Mouse (Mus musculus): Measurements from ENCODE around the gene Hist2h2ac. TPM values are rescaled to one million over a fixed set of nuclear protein-coding genes. Genes with fewer than 3 reads are reported as not detected.
"Not testable (repeated sequence)": the region's sequence is repeated elsewhere in the genome, so short reads cannot be mapped to it uniquely, and the experiment has no call there.

Gene Hist2h2ac
- polyA plus RNA-seq, 1 experiment from 2014 or later = 0.99 TPM

- H3K36me3 ChIP-seq (ENCODE audit: control insufficient read depth, insufficient read depth, low read length) = not testable (repeated sequence)
- WGBS = under 1% methylated on average over 31 of the region's 47 CpGs
Observed at GRCm38 (mm10) chr3:96220131-96220764, 432 bp downstream of the Hist2h2ac start.

GRCm38 (mm10) chr3:96219661-96220130, 984 bp downstream of the Hist2h2ac start, which contains the start of the genes Bola1 and Hist2h2ab:
Bola1 (minus strand) TSS chr3:96219709.
Hist2h2ab (plus strand) TSS chr3:96219865.
- under 1% methylated on average over 37 of the region's 37 CpGs for WGBS

More at GRCm38 (mm10) chr3:96220131-96220764, 432 bp downstream of the Hist2h2ac start:
- Histone ChIP-seq H3K27ac (ENCODE audit: low read length) (peak overlapping the region; percentile 98), H3K4me1 (ENCODE audit: control insufficient read depth, insufficient read depth, low read length) (peaks cover 25% of the 10 kb centered on the region), H3K9ac (ENCODE audit: low read depth, low read length) (peak overlapping the region; percentile 78), H3K4me3 (ENCODE audit: low read depth, low read length) (peak overlapping the region; percentile 67), H3K4me2 (ENCODE audit: low read length) (peak overlapping the region; percentile 65)
- H3K9me3 ChIP-seq (replicated peaks; ENCODE audit: control insufficient read depth, low read length, poor library complexity, severe bottlenecking); H3K27me3 ChIP-seq (ENCODE audit: control insufficient read depth, insufficient read depth, low read depth, low read length): not testable (repeated sequence)
- peak; percentile 9 for ATAC-seq

GRCm38 (mm10) chr3:96219191-96219641, 1.5 kb downstream of the Hist2h2ac start:
- ATAC-seq = peak; percentile 52
- H3K36me3 ChIP-seq (ENCODE audit: control insufficient read depth, insufficient read depth, low read length) = no peaks in the 10 kb centered on the region
- H3K9ac ChIP-seq (ENCODE audit: low read depth, low read length) = peak overlapping the region; percentile 61
- H3K4me3 ChIP-seq (ENCODE audit: low read depth, low read length) = peak overlapping the region; percentile 67
- H3K4me2 ChIP-seq (ENCODE audit: low read length) = peak overlapping the region; percentile 65
- H3K9me3 ChIP-seq (replicated peaks; ENCODE audit: control insufficient read depth, low read length, poor library complexity, severe bottlenecking) = no peaks in the 10 kb centered on the region
- H3K4me1 ChIP-seq (ENCODE audit: control insufficient read depth, insufficient read depth, low read length) = peaks cover 24% of the 10 kb centered on the region
- H3K27ac ChIP-seq (ENCODE audit: low read length) = peak overlapping the region; percentile 98
- H3K27me3 ChIP-seq (ENCODE audit: control insufficient read depth, insufficient read depth, low read depth, low read length) = no peaks in the 10 kb centered on the region; the same call in 1 of the 2 replicates
- WGBS = 0% methylated on average over 12 of the region's 12 CpGs

More at GRCm38 (mm10) chr3:96219661-96220130, 984 bp downstream of the Hist2h2ac start, which contains the start of the genes Bola1 and Hist2h2ab:
- no peaks in the 10 kb centered on the region; the same call in 1 of the 2 replicates for H3K27me3 ChIP-seq (ENCODE audit: control insufficient read depth, insufficient read depth, low read depth, low read length)
- peak within 1 kb of the TSS; percentile 67 for H3K4me3 ChIP-seq (ENCODE audit: low read depth, low read length)
- no peaks in the 10 kb centered on the region for H3K9me3 ChIP-seq (replicated peaks; ENCODE audit: control insufficient read depth, low read length, poor library complexity, severe bottlenecking)
- peak within 1 kb of the TSS; percentile 78 for H3K9ac ChIP-seq (ENCODE audit: low read depth, low read length)
- H3K27ac ChIP-seq (ENCODE audit: low read length) = peak within 1 kb of the TSS; percentile 98
- ATAC-seq = peak; percentile 94
- H3K4me2 ChIP-seq (ENCODE audit: low read length) = peak within 1 kb of the TSS; percentile 65
- peaks cover 25% of the 10 kb centered on the region for H3K4me1 ChIP-seq (ENCODE audit: control insufficient read depth, insufficient read depth, low read length)
- no peaks in the 10 kb centered on the region for H3K36me3 ChIP-seq (ENCODE audit: control insufficient read depth, insufficient read depth, low read length)

GRCm38 (mm10) chr3:96209242-96209641, 11.4 kb downstream of the Hist2h2ac start:
- H3K36me3 ChIP-seq (ENCODE audit: control insufficient read depth, insufficient read depth, low read length) = no peaks in the 10 kb centered on the region
- H3K27me3 ChIP-seq (ENCODE audit: control insufficient read depth, insufficient read depth, low read depth, low read length) = no peaks in the 10 kb centered on the region
- no peak for ATAC-seq
- no peak overlapping the region for H3K27ac ChIP-seq (ENCODE audit: low read length)
- no peak overlapping the region for H3K4me3 ChIP-seq (ENCODE audit: low read depth, low read length)
- no peak overlapping the region for H3K4me2 ChIP-seq (ENCODE audit: low read length)
- WGBS = 21% methylated on average over 15 of the region's 15 CpGs
- no peaks in the 10 kb centered on the region for H3K4me1 ChIP-seq (ENCODE audit: control insufficient read depth, insufficient read depth, low read length)
- H3K9ac ChIP-seq (ENCODE audit: low read depth, low read length) = no peak overlapping the region; the same call in 1 of the 2 replicates
- no peaks in the 10 kb centered on the region for H3K9me3 ChIP-seq (replicated peaks; ENCODE audit: control insufficient read depth, low read length, poor library complexity, severe bottlenecking)

- Histone ChIP-seq H3K4me1 (ENCODE audit: control insufficient read depth, insufficient read depth, low read length) (no peaks in the 10 kb centered on the region), H3K27me3 (ENCODE audit: control insufficient read depth, insufficient read depth, low read depth, low read length) (no peaks in the 10 kb centered on the region), H3K36me3 (ENCODE audit: control insufficient read depth, insufficient read depth, low read length) (no peaks in the 10 kb centered on the region), H3K9ac (ENCODE audit: low read depth, low read length) (no peak overlapping the region), H3K9me3 (replicated peaks; ENCODE audit: control insufficient read depth, low read length, poor library complexity, severe bottlenecking) (no peaks in the 10 kb centered on the region), H3K4me3 (ENCODE audit: low read depth, low read length) (no peak overlapping the region), H3K4me2 (ENCODE audit: low read length) (no peak overlapping the region), H3K27ac (ENCODE audit: low read length) (no peak overlapping the region)
- WGBS = 89% methylated on average over 3 of the region's 3 CpGs
- no peak for ATAC-seq
Observed at GRCm38 (mm10) chr3:96207819-96208218, 12.9 kb downstream of the Hist2h2ac start.

GRCm38 (mm10) chr3:96199731-96200130, 20.9 kb downstream of the Hist2h2ac start:
- Histone ChIP-seq H3K9me3 (replicated peaks; ENCODE audit: control insufficient read depth, low read length, poor library complexity, severe bottlenecking) (no peaks in the 10 kb centered on the region), H3K9ac (ENCODE audit: low read depth, low read length) (no peak overlapping the region), H3K4me2 (ENCODE audit: low read length) (no peak overlapping the region), H3K4me1 (ENCODE audit: control insufficient read depth, insufficient read depth, low read length) (peaks cover 12% of the 10 kb centered on the region), H3K36me3 (ENCODE audit: control insufficient read depth, insufficient read depth, low read length) (no peaks in the 10 kb centered on the region), H3K27me3 (ENCODE audit: control insufficient read depth, insufficient read depth, low read depth, low read length) (no peaks in the 10 kb centered on the region), H3K27ac (ENCODE audit: low read length) (no peak overlapping the region), H3K4me3 (ENCODE audit: low read depth, low read length) (no peak overlapping the region)
- ATAC-seq = no peak
- whole genome bisulfite sequencing = 70% methylated on average over 2 of the region's 2 CpGs

- not testable (repeated sequence) for ATAC-seq; H3K4me3 ChIP-seq (ENCODE audit: low read depth, low read length); H3K27me3 ChIP-seq (ENCODE audit: control insufficient read depth, insufficient read depth, low read depth, low read length); H3K27ac ChIP-seq (ENCODE audit: low read length); H3K9ac ChIP-seq (ENCODE audit: low read depth, low read length); H3K9me3 ChIP-seq (replicated peaks; ENCODE audit: control insufficient read depth, low read length, poor library complexity, severe bottlenecking); H3K36me3 ChIP-seq (ENCODE audit: control insufficient read depth, insufficient read depth, low read length)
- peak overlapping the region; percentile 96 for H3K4me2 ChIP-seq (ENCODE audit: low read length)
- H3K4me1 ChIP-seq (ENCODE audit: control insufficient read depth, insufficient read depth, low read length) = peaks cover 12% of the 10 kb centered on the region
- 32% methylated on average over 6 of the region's 8 CpGs for WGBS
Observed at GRCm38 (mm10) chr3:96198601-96199251, 22.0 kb downstream of the Hist2h2ac start.

- H3K9me3 ChIP-seq (replicated peaks; ENCODE audit: control insufficient read depth, low read length, poor library complexity, severe bottlenecking) = no peaks in the 10 kb centered on the region
- peaks cover 12% of the 10 kb centered on the region for H3K4me1 ChIP-seq (ENCODE audit: control insufficient read depth, insufficient read depth, low read length)
- 7% methylated on average over 6 of the region's 6 CpGs for WGBS
- no peaks in the 10 kb centered on the region for H3K27me3 ChIP-seq (ENCODE audit: control insufficient read depth, insufficient read depth, low read depth, low read length)
- peak overlapping the region; percentile 79 for H3K4me3 ChIP-seq (ENCODE audit: low read depth, low read length)
- H3K9ac ChIP-seq (ENCODE audit: low read depth, low read length) = peak overlapping the region; percentile 92
- ATAC-seq = peak; percentile 29; the same call in 1 of the 2 replicates
- peak overlapping the region; percentile 59 for H3K27ac ChIP-seq (ENCODE audit: low read length)
- H3K36me3 ChIP-seq (ENCODE audit: control insufficient read depth, insufficient read depth, low read length) = peaks cover 11% of the 10 kb centered on the region; the same call in 1 of the 2 replicates
- H3K4me2 ChIP-seq (ENCODE audit: low read length) = peak overlapping the region; percentile 96
Observed at GRCm38 (mm10) chr3:96198181-96198580, 22.5 kb downstream of the Hist2h2ac start.
